Mouse (Mus musculus): Measurements from ENCODE around the gene Zfp37. TPM values are rescaled to one million over a fixed set of nuclear protein-coding genes. Genes with fewer than 3 reads are reported as not detected.
"Not testable (repeated sequence)": the region's sequence is repeated elsewhere in the genome, so short reads cannot be mapped to it uniquely, and the experiment has no call there.

Zfp37 gene
- total RNA-seq, 2 experiments from 2014 or later: 0.82 to 1.3 TPM

DNA sequence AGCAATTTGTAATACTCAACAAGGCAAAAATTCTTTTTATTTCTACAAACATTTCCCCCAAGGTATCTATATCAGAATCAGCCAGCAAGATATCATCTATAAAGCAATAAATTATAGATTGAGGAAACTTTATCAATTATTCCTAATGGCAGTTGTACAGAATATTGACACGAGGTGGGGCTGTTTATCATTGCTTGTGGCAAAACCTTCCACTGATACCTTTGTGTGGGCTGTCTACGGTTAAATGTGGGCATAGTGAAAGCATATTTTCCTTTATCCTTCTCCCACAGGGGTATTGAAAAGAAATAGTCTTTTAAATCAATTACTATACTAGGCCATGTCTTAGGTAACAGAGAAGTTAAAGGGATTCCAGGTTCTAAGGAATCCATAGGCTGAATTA is 17.4 kb downstream of the Zfp37 start:
- no peak for DNase-seq (ENCODE audit: low spot score)

DNA sequence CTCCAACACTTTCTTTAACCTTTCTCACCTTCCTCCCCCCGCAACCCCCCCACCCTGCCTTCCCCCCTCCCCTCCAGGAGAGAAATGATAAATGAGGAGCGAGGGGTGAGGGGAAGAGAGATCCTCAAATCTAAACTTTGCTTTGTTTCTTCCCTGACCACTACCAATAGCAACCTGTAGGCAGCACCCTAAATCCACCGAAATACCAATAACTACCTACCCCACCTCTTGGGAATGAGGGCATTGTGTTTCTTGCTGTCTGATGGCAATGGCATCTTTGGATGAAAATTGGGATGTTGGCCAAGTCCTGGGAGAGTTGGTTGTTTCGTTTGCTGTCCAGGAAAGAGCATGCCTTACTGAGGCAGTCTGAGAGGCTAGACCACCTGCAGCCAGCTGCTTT is 20.8 kb downstream of the Zfp37 start:
- DNase-seq (ENCODE audit: low spot score): no peak

DNA sequence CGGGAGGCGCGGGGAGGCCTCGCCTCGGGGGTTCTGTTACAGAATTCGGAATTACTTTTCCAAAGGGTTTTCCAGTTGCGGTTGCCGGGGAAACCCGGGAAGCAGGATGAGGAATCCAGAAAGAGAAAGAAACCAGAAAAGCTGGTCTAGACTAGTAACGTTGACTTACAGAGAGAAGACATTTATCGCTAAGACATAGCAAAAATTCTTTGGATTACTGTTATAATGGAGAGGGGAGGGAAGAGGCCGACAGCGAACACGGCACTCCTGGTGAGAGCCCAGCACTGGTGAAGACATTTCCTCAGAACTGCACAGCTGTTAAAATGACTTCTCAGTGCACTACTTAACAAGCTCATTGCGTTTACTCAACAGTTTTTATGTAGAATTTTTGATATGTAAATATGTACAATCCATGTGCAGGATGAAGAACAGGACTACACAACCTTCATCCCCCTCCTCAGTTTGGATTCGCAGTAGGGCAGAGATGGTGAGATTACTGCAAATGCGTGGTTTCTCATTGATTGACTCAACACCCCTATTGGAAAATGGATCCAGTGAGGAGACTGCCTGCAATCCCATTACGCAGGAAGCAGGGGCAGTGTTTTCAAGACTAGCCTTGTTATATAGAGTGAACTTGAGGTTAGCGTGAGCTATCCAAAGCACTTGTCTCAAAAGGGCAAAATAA is 22.0 kb downstream of the Zfp37 start:
- no peak for DNase-seq (ENCODE audit: low spot score)

DNA sequence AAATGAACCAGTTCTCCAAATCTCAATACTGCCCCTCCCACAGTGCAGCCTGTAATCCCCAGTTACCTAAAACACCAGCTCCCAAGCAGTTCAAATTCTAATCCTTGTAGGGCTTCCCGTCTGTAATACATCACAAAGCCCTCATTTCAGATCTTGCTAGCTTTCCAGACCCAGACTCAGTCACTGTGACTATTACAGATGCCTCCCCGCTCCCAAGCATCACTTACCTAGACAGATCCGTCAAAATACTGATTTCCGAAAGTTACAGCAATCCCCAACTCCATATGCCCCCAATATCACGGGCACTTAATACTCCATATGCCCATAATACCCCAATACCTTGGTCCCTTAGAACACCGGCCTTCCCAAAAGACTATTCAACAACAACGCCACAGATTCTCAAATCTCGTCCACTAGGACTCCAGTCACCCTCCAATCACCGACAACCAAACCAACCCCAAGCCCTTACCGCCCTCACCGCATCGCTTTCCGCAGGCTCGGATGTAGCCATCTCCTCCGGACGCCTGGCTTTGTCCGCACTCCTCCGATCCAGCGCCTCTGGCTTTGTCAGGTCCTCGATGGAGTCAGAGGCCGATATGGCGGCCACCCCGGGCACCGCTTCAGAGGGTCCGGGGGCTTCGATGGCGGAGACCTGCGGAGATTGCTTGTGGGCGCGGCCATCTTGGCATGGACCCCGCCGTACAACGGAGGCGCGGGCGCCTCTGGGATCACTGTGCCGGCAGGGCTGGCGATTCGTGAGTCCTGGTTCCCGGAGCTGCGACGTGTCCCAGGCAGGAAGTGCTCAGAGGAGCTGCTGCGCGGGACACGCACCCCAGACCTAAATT is 22.8 kb downstream of the Zfp37 start:
- peak; percentile 82 for DNase-seq (ENCODE audit: low spot score)

DNA sequence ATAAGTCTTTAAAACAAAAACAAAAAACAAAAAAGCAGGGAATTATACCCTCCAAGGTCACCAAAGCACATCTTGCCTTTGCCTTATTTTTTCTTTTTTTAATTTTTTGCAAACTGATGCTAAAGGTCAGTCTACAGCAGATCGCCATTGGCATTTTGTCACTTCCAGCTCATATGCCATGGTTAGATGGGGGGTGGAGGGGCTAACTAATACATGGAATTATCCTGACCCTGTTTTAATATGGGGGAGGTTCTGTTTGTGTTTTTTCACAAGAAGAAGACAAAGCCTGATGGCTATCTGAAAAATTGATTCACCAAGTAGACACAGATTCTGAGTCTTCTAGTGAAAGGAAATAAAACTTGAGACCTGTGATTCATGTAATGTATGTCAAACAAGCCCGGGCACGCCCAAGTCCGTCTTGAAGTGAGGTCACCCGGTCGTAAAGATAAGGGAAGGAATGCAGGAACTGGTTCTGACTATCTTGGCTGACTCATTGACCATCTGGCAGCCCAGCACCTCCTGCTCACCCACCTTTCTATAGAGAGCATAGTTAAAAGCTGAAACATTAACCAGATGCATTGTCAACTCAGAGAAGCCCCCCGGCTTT is 30.8 kb downstream of the Zfp37 start:
- DNase-seq (ENCODE audit: low spot score): no peak

DNA sequence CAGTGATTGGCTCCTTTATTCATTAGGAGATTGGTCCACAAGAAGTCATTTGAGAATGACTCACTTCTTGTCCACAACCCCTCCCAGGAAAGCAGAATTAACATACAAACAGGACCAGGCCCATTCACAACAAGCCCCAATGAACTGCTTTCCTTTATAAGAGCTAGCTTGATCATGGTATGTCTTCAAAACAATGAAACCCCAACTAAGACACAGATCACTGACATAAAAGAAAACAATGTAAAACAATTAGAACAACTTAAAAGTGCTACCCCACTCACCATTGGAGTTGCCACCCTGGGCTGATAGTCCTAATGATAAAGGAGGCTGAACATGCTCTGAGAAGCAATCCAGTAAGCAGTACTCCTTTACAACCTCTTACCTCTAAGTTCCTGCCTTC is 42.1 kb downstream of the Zfp37 start:
- no peak for DNase-seq (ENCODE audit: low spot score)

DNA sequence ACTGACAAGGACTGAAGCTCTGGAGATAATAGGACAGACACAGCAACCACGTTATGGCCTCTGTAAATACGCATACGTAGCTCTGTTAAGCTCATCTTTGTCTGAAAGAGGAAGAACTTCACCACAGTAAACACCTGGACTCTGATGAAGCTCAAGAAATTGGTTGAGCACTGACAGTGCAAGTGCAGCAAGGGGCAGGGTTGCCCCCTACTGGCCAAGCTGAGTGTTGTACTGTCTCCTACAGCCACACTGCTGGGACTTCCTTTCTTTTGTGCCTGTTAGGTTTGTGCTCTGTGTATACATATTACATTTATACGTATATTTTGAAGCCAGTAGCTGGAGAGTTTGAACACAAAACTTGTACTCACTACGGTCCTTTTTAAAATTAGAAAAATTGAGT is 53.6 kb downstream of the Zfp37 start:
- peak; percentile 5 for DNase-seq (ENCODE audit: low spot score)

DNA sequence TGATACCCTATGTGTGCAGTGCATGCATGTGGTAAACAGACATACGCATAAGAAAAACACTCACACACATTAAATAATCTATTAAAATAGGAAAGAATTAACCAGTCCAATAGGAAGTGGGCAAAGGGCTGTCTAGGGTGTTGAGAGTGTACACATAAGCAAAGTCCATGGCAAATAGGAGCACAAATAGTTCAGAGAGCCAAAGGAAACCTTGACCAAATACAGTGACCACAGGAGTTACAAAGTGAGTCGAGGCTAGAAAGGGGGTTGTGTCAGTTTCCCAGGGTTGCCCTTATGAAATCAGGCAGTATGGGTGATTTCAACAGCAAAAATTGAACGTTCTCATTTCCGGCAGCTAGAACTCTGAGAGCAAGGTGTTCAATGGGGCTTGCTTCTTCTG is 56.4 kb downstream of the Zfp37 start:
- DNase-seq (ENCODE audit: low spot score): no peak

DNA sequence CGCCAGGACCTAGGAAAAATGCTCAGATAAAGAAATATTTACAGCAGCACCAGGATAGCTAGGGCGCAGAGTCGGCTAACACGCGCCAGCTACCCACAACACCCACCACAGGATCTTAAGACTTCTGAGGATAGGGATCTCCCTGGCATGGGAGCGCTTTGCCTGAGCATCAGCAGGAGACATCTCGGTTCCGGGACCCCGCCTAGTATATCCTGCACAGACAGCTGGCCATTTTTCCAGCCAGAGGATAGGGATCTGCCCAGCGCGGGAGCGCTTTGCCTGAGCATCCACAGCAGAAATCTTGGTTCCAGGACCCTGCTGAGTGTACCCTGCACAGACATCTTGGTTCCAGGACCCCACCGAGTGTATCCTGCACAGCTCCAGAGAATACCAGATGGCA is 63.2 kb downstream of the Zfp37 start:
- not testable (repeated sequence) for DNase-seq (ENCODE audit: low spot score)

DNA sequence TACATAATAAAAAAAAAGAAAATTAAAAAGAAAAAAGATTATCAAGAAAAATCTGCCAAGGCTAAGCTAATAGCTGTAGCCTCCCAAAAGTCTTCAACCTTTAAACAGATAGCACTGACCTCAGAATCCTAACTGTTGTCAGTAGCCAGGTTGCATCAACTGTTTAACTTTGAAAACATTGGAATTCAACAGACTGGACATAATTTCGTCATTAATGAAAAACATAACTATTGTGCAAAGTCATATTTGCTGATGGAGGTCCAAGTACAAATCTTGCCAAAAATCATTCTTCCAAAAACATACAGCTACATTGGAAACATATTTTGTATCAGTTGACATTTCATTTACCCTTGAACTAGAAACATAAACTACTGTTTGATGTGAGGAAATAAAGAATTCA is 72.4 kb downstream of the Zfp37 start:
- no peak for DNase-seq (ENCODE audit: low spot score)

DNA sequence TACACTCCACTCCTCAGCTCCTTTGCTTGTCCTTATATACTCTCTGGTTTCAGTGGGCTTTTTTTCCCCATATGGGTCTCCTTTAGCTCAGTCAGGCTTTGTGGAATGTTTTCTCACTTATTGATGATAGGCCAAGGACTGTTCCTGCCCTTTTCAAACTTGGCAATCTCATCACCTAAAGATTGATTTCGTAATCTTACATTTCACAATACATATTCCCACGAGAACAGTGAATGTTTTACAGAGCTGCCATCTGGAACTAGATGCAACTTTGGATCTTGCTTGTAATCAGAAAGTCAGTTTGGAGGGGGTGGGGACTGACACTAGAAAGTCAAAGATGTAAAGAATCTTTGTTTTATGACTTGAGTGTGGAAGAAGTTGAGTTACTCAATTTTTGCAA is 80.0 kb downstream of the Zfp37 start, which contains the start of gene Mup21:
Gene Mup21, minus strand, starts transcription at position 53 of the 400 bp plus-strand sequence.
- DNase-seq (ENCODE audit: low spot score): no peak

Other genes with a start within 250 kb of the Zfp37 start
- gene Mup20, start 176.9 kb downstream of the Zfp37 start, total RNA-seq (2021): under 1 TPM in 1 of 2 experiments, not detected in 1; 0.40 TPM
- gene Mup3, start 143.7 kb downstream of the Zfp37 start, total RNA-seq (2021): 1 to 10 TPM in 1 of 2 experiments, not detected in 1; 3.5 TPM
- gene Mup21, start 80.2 kb downstream of the Zfp37 start, total RNA-seq (2021): not detected
- 1 to 10 TPM; 5.3 to 6.2 TPM for gene Slc31a2, start 31.5 kb upstream of the Zfp37 start, total RNA-seq (2021)
- 10 to 100 TPM; 11.5 to 11.6 TPM for gene Fkbp15, start 129.5 kb upstream of the Zfp37 start, total RNA-seq (2021)
- 1 to 10 TPM; 8.5 to 9.7 TPM for gene Slc31a1, start 129.7 kb upstream of the Zfp37 start, total RNA-seq (2021)
- gene Cdc26, start 177.6 kb upstream of the Zfp37 start, total RNA-seq (2021): 10 to 100 TPM; 50.0 to 51.6 TPM
- 10 to 100 TPM; 16.1 to 17.3 TPM for gene Prpf4, start 177.8 kb upstream of the Zfp37 start, total RNA-seq (2021)
- not detected for gene Rnf183, start 204.2 kb upstream of the Zfp37 start, total RNA-seq (2021)
- under 1 TPM; 0.25 to 0.64 TPM for gene Wdr31, start 239.8 kb upstream of the Zfp37 start, total RNA-seq (2021)
- gene Bspry, start 249.0 kb upstream of the Zfp37 start, total RNA-seq (2021): not detected

Measured in gastrocnemius, adult 18-20 months (tissue).